Mouse (Mus musculus): Measurements from ENCODE around the gene Rrp9. TPM values are rescaled to one million over a fixed set of nuclear protein-coding genes. Genes with fewer than 3 reads are reported as not detected.

Gene Rrp9
- polyA plus RNA-seq, 1 experiment from 2014 or later, result 48.3 TPM

- 36% methylated on average over 9 of the region's 9 CpGs for WGBS
- no peaks in the 10 kb centered on the region for H3K9me3 ChIP-seq (replicated peaks; ENCODE audit: control insufficient read depth, low read length, poor library complexity, severe bottlenecking)
- H3K27ac ChIP-seq (ENCODE audit: low read length), result peak overlapping the region; percentile 78
- H3K9ac ChIP-seq (ENCODE audit: low read depth, low read length), result peak overlapping the region; percentile 82
- H3K36me3 ChIP-seq (ENCODE audit: control insufficient read depth, insufficient read depth, low read length), result no peaks in the 10 kb centered on the region
- H3K4me1 ChIP-seq (ENCODE audit: control insufficient read depth, insufficient read depth, low read length), result peaks cover 32% of the 10 kb centered on the region
- ATAC-seq, result 0 out of 2 replicates have a peak, but pooled peaks have one; percentile 2
- peak overlapping the region; percentile 89 for H3K4me2 ChIP-seq (ENCODE audit: low read length)
- H3K4me3 ChIP-seq (ENCODE audit: low read depth, low read length), result peak overlapping the region; percentile 64
- H3K27me3 ChIP-seq (ENCODE audit: control insufficient read depth, insufficient read depth, low read depth, low read length), result no peaks in the 10 kb centered on the region
These were observed 27.8 kb upstream of the Rrp9 start for GRCm38 (mm10) chr9:106447951-106448350.

- Histone ChIP-seq H3K9ac (ENCODE audit: low read depth, low read length) (peak overlapping the region; percentile 82), H3K4me2 (ENCODE audit: low read length) (peak overlapping the region; percentile 89), H3K36me3 (ENCODE audit: control insufficient read depth, insufficient read depth, low read length) (no peaks in the 10 kb centered on the region), H3K4me3 (ENCODE audit: low read depth, low read length) (peak overlapping the region; percentile 64), H3K27me3 (ENCODE audit: control insufficient read depth, insufficient read depth, low read depth, low read length) (no peaks in the 10 kb centered on the region), H3K4me1 (ENCODE audit: control insufficient read depth, insufficient read depth, low read length) (peaks cover 34% of the 10 kb centered on the region), H3K9me3 (replicated peaks; ENCODE audit: control insufficient read depth, low read length, poor library complexity, severe bottlenecking) (no peaks in the 10 kb centered on the region), H3K27ac (ENCODE audit: low read length) (peak overlapping the region; percentile 70)
- 2% methylated on average over 23 of the region's 23 CpGs for WGBS
- peak; percentile 37; the same call in 1 of the 2 replicates for ATAC-seq
These were observed 27.2 kb upstream of the Rrp9 start for GRCm38 (mm10) chr9:106448498-106449031.

- Histone ChIP-seq H3K4me1 (ENCODE audit: control insufficient read depth, insufficient read depth, low read length) (peaks cover 35% of the 10 kb centered on the region), H3K9ac (ENCODE audit: low read depth, low read length) (0 out of 2 replicates have a peak overlapping the region, but pooled peaks have one; percentile 34)
- WGBS, result 93% methylated on average over 8 of the region's 8 CpGs
These were observed 25.8 kb upstream of the Rrp9 start for GRCm38 (mm10) chr9:106449947-106450346.

GRCm38 (mm10) chr9:106450661-106451060, 25.1 kb upstream of the Rrp9 start:
- H3K4me1 ChIP-seq (ENCODE audit: control insufficient read depth, insufficient read depth, low read length), result peaks cover 41% of the 10 kb centered on the region
- H3K36me3 ChIP-seq (ENCODE audit: control insufficient read depth, insufficient read depth, low read length), result no peaks in the 10 kb centered on the region
- no peak overlapping the region for H3K27ac ChIP-seq (ENCODE audit: low read length)
- no peak overlapping the region for H3K4me3 ChIP-seq (ENCODE audit: low read depth, low read length)
- 24% methylated on average over 9 of the region's 9 CpGs for WGBS
- no peak overlapping the region for H3K4me2 ChIP-seq (ENCODE audit: low read length)
- no peaks in the 10 kb centered on the region for H3K27me3 ChIP-seq (ENCODE audit: control insufficient read depth, insufficient read depth, low read depth, low read length)
- H3K9me3 ChIP-seq (replicated peaks; ENCODE audit: control insufficient read depth, low read length, poor library complexity, severe bottlenecking), result no peaks in the 10 kb centered on the region
- no peak for ATAC-seq
- H3K9ac ChIP-seq (ENCODE audit: low read depth, low read length), result no peak overlapping the region

More at GRCm38 (mm10) chr9:106449947-106450346, 25.8 kb upstream of the Rrp9 start:
- H3K4me2 ChIP-seq (ENCODE audit: low read length), result no peak overlapping the region
- no peak overlapping the region for H3K27ac ChIP-seq (ENCODE audit: low read length)
- no peak overlapping the region for H3K4me3 ChIP-seq (ENCODE audit: low read depth, low read length)
- H3K36me3 ChIP-seq (ENCODE audit: control insufficient read depth, insufficient read depth, low read length), result no peaks in the 10 kb centered on the region
- ATAC-seq, result no peak
- no peaks in the 10 kb centered on the region for H3K27me3 ChIP-seq (ENCODE audit: control insufficient read depth, insufficient read depth, low read depth, low read length)
- no peaks in the 10 kb centered on the region for H3K9me3 ChIP-seq (replicated peaks; ENCODE audit: control insufficient read depth, low read length, poor library complexity, severe bottlenecking)

- Histone ChIP-seq H3K27me3 (ENCODE audit: control insufficient read depth, insufficient read depth, low read depth, low read length) (no peaks in the 10 kb centered on the region), H3K36me3 (ENCODE audit: control insufficient read depth, insufficient read depth, low read length) (no peaks in the 10 kb centered on the region), H3K9me3 (replicated peaks; ENCODE audit: control insufficient read depth, low read length, poor library complexity, severe bottlenecking) (no peaks in the 10 kb centered on the region), H3K27ac (ENCODE audit: low read length) (no peak overlapping the region), H3K4me1 (ENCODE audit: control insufficient read depth, insufficient read depth, low read length) (peaks cover 47% of the 10 kb centered on the region), H3K4me3 (ENCODE audit: low read depth, low read length) (no peak overlapping the region), H3K4me2 (ENCODE audit: low read length) (no peak overlapping the region), H3K9ac (ENCODE audit: low read depth, low read length) (no peak overlapping the region)
- no peak for ATAC-seq
- 79% methylated on average over 11 of the region's 11 CpGs for WGBS
These were observed 24.5 kb upstream of the Rrp9 start for GRCm38 (mm10) chr9:106451298-106451697.

GRCm38 (mm10) chr9:106451899-106452298, 23.9 kb upstream of the Rrp9 start:
- H3K9me3 ChIP-seq (replicated peaks; ENCODE audit: control insufficient read depth, low read length, poor library complexity, severe bottlenecking), result no peaks in the 10 kb centered on the region
- no peak for ATAC-seq

GRCm38 (mm10) chr9:106452351-106452750, 23.4 kb upstream of the Rrp9 start:
- Histone ChIP-seq H3K27ac (ENCODE audit: low read length) (peak overlapping the region; percentile 92), H3K4me3 (ENCODE audit: low read depth, low read length) (peak overlapping the region; percentile 63; the same call in 1 of the 2 replicates), H3K9me3 (replicated peaks; ENCODE audit: control insufficient read depth, low read length, poor library complexity, severe bottlenecking) (no peaks in the 10 kb centered on the region), H3K4me1 (ENCODE audit: control insufficient read depth, insufficient read depth, low read length) (peaks cover 51% of the 10 kb centered on the region), H3K4me2 (ENCODE audit: low read length) (peak overlapping the region; percentile 98), H3K9ac (ENCODE audit: low read depth, low read length) (peak overlapping the region; percentile 72), H3K27me3 (ENCODE audit: control insufficient read depth, insufficient read depth, low read depth, low read length) (no peaks in the 10 kb centered on the region), H3K36me3 (ENCODE audit: control insufficient read depth, insufficient read depth, low read length) (no peaks in the 10 kb centered on the region)
- WGBS, result 21% methylated on average over 6 of the region's 6 CpGs
- no peak for ATAC-seq

More at GRCm38 (mm10) chr9:106451899-106452298, 23.9 kb upstream of the Rrp9 start:
- Histone ChIP-seq H3K27ac (ENCODE audit: low read length) (no peak overlapping the region), H3K4me3 (ENCODE audit: low read depth, low read length) (no peak overlapping the region), H3K9ac (ENCODE audit: low read depth, low read length) (no peak overlapping the region), H3K27me3 (ENCODE audit: control insufficient read depth, insufficient read depth, low read depth, low read length) (no peaks in the 10 kb centered on the region), H3K36me3 (ENCODE audit: control insufficient read depth, insufficient read depth, low read length) (no peaks in the 10 kb centered on the region), H3K4me1 (ENCODE audit: control insufficient read depth, insufficient read depth, low read length) (peaks cover 48% of the 10 kb centered on the region), H3K4me2 (ENCODE audit: low read length) (no peak overlapping the region)
- 61% methylated on average over 2 of the region's 2 CpGs for WGBS

GRCm38 (mm10) chr9:106452821-106453220, 22.9 kb upstream of the Rrp9 start:
- Histone ChIP-seq H3K36me3 (ENCODE audit: control insufficient read depth, insufficient read depth, low read length) (no peaks in the 10 kb centered on the region), H3K9me3 (replicated peaks; ENCODE audit: control insufficient read depth, low read length, poor library complexity, severe bottlenecking) (no peaks in the 10 kb centered on the region), H3K4me2 (ENCODE audit: low read length) (peak overlapping the region; percentile 98), H3K27ac (ENCODE audit: low read length) (peak overlapping the region; percentile 92), H3K27me3 (ENCODE audit: control insufficient read depth, insufficient read depth, low read depth, low read length) (no peaks in the 10 kb centered on the region), H3K4me3 (ENCODE audit: low read depth, low read length) (peak overlapping the region; percentile 63), H3K4me1 (ENCODE audit: control insufficient read depth, insufficient read depth, low read length) (peaks cover 52% of the 10 kb centered on the region), H3K9ac (ENCODE audit: low read depth, low read length) (peak overlapping the region; percentile 72)
- no peak for ATAC-seq
- WGBS, result 0% methylated on average over 4 of the region's 7 CpGs

GRCm38 (mm10) chr9:106453271-106454070, 22.3 kb upstream of the Rrp9 start, which contains the start of gene Pcbp4:
Gene Pcbp4 (plus strand): TSS chr9:106453291.
- no peaks in the 10 kb centered on the region for H3K36me3 ChIP-seq (ENCODE audit: control insufficient read depth, insufficient read depth, low read length)
- WGBS, result under 1% methylated on average over 36 of the region's 74 CpGs
- H3K4me1 ChIP-seq (ENCODE audit: control insufficient read depth, insufficient read depth, low read length), result peaks cover 53% of the 10 kb centered on the region
- H3K4me3 ChIP-seq (ENCODE audit: low read depth, low read length), result peak within 1 kb of the TSS; percentile 63
- H3K9ac ChIP-seq (ENCODE audit: low read depth, low read length), result peak within 1 kb of the TSS; percentile 72
- ATAC-seq, result peak; percentile 50
- no peaks in the 10 kb centered on the region for H3K9me3 ChIP-seq (replicated peaks; ENCODE audit: control insufficient read depth, low read length, poor library complexity, severe bottlenecking)
- H3K27me3 ChIP-seq (ENCODE audit: control insufficient read depth, insufficient read depth, low read depth, low read length), result no peaks in the 10 kb centered on the region
- H3K27ac ChIP-seq (ENCODE audit: low read length), result peak within 1 kb of the TSS; percentile 92
- H3K4me2 ChIP-seq (ENCODE audit: low read length), result peak within 1 kb of the TSS; percentile 98

Measured in midbrain, embryonic 16.5 days (tissue).